Mouse (Mus musculus) intestine, postnatal 0 days (tissue): ENCODE results near the gene Gm7694. TPM values are rescaled to one million over a fixed set of nuclear protein-coding genes. Genes with fewer than 3 reads are reported as not detected.

Experiments
- ATAC-seq: fragments of 200-750 bp; cut with Nextera tagmentation; 2 replicates; pipeline ENCODE4 v1.8.0; 2017; ENCODE audit warnings: mild to moderate bottlenecking, moderate TSS enrichment, moderate library complexity
- H3K27ac ChIP-seq: fragments of 300-500 bp; sonication (generic); 2 replicates; pipeline ENCODE4 v1.5.1; 2014; ENCODE audit warnings: mild to moderate bottlenecking, low read depth, low read length, moderate library complexity
- H3K27me3 ChIP-seq: fragments of 300-500 bp; sonication (generic); replicated peaks from 2 replicates; pipeline ENCODE4 v1.6.1; 2014; ENCODE audit warnings: low read length, mixed read lengths; ENCODE audit not compliant: control insufficient read depth, insufficient read depth
- H3K36me3 ChIP-seq: fragments of 300-500 bp; sonication (generic); 2 replicates; pipeline ENCODE4 v1.6.1; 2014; ENCODE audit warnings: mild to moderate bottlenecking, moderate library complexity; ENCODE audit not compliant: control insufficient read depth, insufficient read depth
- H3K4me1 ChIP-seq: fragments of 300-500 bp; sonication (generic); replicated peaks from 2 replicates; pipeline ENCODE4 v1.6.1; 2014; ENCODE audit warnings: antibody characterized with exemption, low read length, mixed read lengths; ENCODE audit not compliant: control insufficient read depth, insufficient read depth
- H3K4me2 ChIP-seq: fragments of 300-500 bp; sonication (generic); replicated peaks from 2 replicates; pipeline ENCODE4 v1.6.1; 2014; ENCODE audit warnings: low read depth, mild to moderate bottlenecking, moderate library complexity
- H3K4me3 ChIP-seq: fragments of 300-500 bp; sonication (generic); 2 replicates; pipeline ENCODE4 v1.5.1; 2014; ENCODE audit warnings: low read depth, low read length
- H3K9ac ChIP-seq: fragments of 300-500 bp; sonication (generic); 2 replicates; pipeline ENCODE4 v1.6.1; 2014; ENCODE audit warnings: mild to moderate bottlenecking, low read depth, low read length
- H3K9me3 ChIP-seq: fragments of 300-500 bp; sonication (generic); 2 replicates; pipeline ENCODE4 v1.6.1; 2016; ENCODE audit warnings: mixed run types; ENCODE audit not compliant: control insufficient read depth
- CTCF ChIP-seq: sonication (generic); IDR thresholded peaks from 2 replicates; pipeline ENCODE4 v1.5.1; 2016; ENCODE audit warnings: low read depth, mild to moderate bottlenecking, control low read depth, antibody characterized with exemption, moderate library complexity
- WGBS: fragments of 180-500 bp; shearing (Covaris S2); extraction: QIAGEN DNeasy Blood & Tissue Kit; methylation state at CpG from one replicate; pipeline ENCODE4 v1.1.7; 2014; 5-methylcytosine and 5-hydroxymethylcytosine counted together
- polyA plus RNA-seq: library from polyadenylated mRNA; unstranded; fragments of >200 nt; fragmentation: Nextera tagmentation; extraction: Ambion mirVana; gene quantifications from 2 replicates; pipeline ENCODE4 v1.2.1, GENCODE M21; 2015

The Gm7694 gene
- 0.95 and 1.3 TPM in 2 replicates for polyA plus RNA-seq

DNA sequence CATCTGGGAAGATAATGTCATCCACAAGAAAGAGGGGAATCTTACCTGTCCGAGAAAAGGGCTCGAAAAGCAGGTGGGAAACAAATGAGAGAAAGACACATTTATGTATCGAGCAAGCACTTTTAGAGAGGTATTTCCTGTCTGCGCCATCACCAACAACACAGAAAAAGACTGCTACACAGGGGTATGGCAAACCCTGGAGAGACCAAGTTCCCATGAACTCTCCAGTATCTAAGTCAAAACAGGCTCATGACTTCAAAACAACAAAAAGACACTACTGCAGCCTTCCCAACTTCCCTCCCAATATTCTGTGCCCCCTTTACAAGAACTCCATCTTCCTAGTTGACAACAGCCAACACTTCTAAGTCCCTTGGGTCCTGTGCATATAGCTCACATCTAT lies at the start of gene Gm7694:
Gene Gm7694 (minus strand): TSS at position 101 of the 400 bp plus-strand sequence.
- Histone ChIP-seq H3K27ac (no peak within 1 kb of the TSS), H3K27me3 (no peaks in the 10 kb centered on the region), H3K4me1 (no peaks in the 10 kb centered on the region), H3K4me3 (no peak within 1 kb of the TSS), H3K9me3 (no peaks in the 10 kb centered on the region), H3K36me3 (no peaks in the 10 kb centered on the region), H3K9ac (no peak within 1 kb of the TSS), H3K4me2 (no peak within 1 kb of the TSS)
- no peak for TF ChIP-seq CTCF
- ATAC-seq, result no peak
- WGBS, result 97% methylated on average over 4 of the region's 4 CpGs

DNA sequence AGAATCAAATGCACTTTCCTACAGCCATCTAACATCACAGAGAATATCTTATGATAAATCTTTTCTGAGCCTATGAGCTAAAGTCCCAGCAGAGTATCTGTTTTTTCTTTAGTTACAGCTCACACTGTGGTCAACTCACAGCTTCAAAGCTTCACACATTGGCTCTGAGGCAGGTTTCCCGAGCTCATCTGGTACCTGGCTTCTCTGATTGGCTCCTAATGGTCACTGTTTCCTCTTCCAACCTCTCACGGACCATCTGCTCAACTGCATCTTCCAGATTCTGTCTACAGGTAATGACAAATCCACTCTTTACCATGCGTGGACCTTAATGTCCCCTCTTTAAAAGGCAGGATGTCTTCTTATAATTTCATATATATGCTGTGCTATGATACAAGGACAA lies 47.2 kb upstream of the Gm7694 start:
- Histone ChIP-seq H3K27ac (no peak overlapping the region), H3K9ac (no peak overlapping the region), H3K36me3 (no peaks in the 10 kb centered on the region), H3K4me1 (no peaks in the 10 kb centered on the region), H3K27me3 (no peaks in the 10 kb centered on the region), H3K4me2 (no peak overlapping the region), H3K9me3 (no peaks in the 10 kb centered on the region), H3K4me3 (no peak overlapping the region)
- no peak for TF ChIP-seq CTCF
- 68% methylated on average over 3 of the region's 3 CpGs for WGBS
- no peak for ATAC-seq

- Histone ChIP-seq H3K4me2 (no peak overlapping the region), H3K27ac (no peak overlapping the region), H3K4me3 (no peak overlapping the region), H3K9me3 (no peaks in the 10 kb centered on the region), H3K36me3 (no peaks in the 10 kb centered on the region), H3K27me3 (no peaks in the 10 kb centered on the region), H3K9ac (no peak overlapping the region), H3K4me1 (no peaks in the 10 kb centered on the region)
- no peak for ATAC-seq
- no peak for TF ChIP-seq CTCF
Observed at GRCm38 (mm10) chr1:170351080-170351479, 44.9 kb upstream of the Gm7694 start.

GRCm38 (mm10) chr1:170346266-170346665 lies 40.1 kb upstream of the Gm7694 start:
- Histone ChIP-seq H3K36me3 (no peaks in the 10 kb centered on the region), H3K27me3 (no peaks in the 10 kb centered on the region), H3K9ac (no peak overlapping the region), H3K27ac (no peak overlapping the region), H3K4me3 (no peak overlapping the region), H3K4me1 (no peaks in the 10 kb centered on the region), H3K4me2 (no peak overlapping the region), H3K9me3 (no peaks in the 10 kb centered on the region)
- no peak for TF ChIP-seq CTCF
- WGBS, result 69% methylated on average over 3 of the region's 3 CpGs
- no peak for ATAC-seq

DNA sequence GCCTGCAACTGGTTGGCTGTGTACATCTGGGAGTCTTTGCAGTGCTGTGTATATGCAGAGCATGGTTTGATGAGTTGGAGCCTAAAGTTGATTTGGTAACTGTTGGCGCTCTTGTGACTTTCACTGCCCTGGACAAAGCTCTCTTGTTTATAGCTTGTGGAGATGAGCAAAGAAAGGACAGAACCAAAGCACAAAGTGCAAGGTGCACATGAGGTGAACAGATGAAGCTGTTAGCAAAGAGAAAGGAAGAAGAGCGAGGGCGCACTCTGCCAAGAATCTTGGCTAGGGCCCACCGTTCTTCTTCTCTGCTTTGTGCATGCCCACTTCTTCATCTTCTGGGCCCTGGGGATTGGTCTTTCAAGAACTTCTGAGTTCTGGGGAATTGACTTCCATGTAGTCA lies 37.8 kb upstream of the Gm7694 start:
- H3K27me3 ChIP-seq, result no peaks in the 10 kb centered on the region
- H3K27ac ChIP-seq, result no peak overlapping the region
- TF ChIP-seq CTCF, result no peak
- H3K9me3 ChIP-seq, result no peaks in the 10 kb centered on the region
- no peaks in the 10 kb centered on the region for H3K4me1 ChIP-seq
- WGBS, result 90% methylated on average over 4 of the region's 4 CpGs
- no peak overlapping the region for H3K4me3 ChIP-seq
- no peak overlapping the region for H3K9ac ChIP-seq
- no peak overlapping the region for H3K4me2 ChIP-seq
- no peaks in the 10 kb centered on the region for H3K36me3 ChIP-seq
- no peak for ATAC-seq

DNA sequence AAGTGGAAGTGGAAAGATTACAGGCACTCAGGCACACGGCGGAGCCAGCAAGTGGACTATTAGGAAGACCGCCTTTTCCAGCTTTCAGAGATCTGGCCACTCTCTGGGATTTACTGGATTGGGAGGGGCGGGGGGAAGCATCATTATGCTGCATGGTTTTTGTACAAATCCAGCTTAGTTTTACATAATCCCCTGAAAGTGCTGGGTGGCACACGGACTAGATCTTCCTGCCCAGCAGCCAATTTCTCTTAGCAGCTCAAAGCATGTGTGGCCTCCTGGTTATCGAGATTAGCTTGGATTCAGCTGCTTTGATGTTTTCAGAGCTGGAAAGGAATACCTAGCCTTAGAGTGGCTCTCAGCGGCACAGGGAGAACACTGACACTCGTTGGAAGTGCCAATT lies 36.9 kb upstream of the Gm7694 start:
- WGBS, result 87% methylated on average over 8 of the region's 8 CpGs
- Histone ChIP-seq H3K27me3 (no peaks in the 10 kb centered on the region), H3K4me1 (no peaks in the 10 kb centered on the region), H3K4me2 (no peak overlapping the region), H3K4me3 (no peak overlapping the region), H3K9ac (no peak overlapping the region), H3K9me3 (no peaks in the 10 kb centered on the region), H3K27ac (no peak overlapping the region), H3K36me3 (no peaks in the 10 kb centered on the region)
- no peak for TF ChIP-seq CTCF
- ATAC-seq, result no peak

DNA sequence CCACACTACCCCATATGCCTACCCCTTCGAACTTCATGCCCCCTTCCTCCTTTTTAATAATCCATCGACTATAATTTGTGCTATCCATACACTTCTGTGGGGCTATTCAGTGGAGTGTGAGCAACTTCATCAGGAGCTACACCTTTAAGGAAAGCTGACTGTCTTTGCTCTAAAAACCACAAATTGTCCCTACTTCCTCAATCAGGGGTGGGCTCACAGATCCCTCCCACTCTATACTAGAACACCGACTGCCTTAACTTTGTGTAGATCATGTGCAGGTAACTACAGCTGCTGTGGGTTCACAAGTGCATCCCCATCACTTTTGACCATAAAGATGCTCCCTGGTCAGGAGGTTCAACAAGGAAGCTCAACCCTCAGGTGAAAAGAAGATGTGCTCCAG lies 33.8 kb upstream of the Gm7694 start:
- no peak for TF ChIP-seq CTCF
- Histone ChIP-seq H3K9ac (no peak overlapping the region), H3K9me3 (no peaks in the 10 kb centered on the region), H3K4me1 (no peaks in the 10 kb centered on the region), H3K4me3 (no peak overlapping the region), H3K4me2 (no peak overlapping the region), H3K27ac (no peak overlapping the region), H3K27me3 (no peaks in the 10 kb centered on the region), H3K36me3 (no peaks in the 10 kb centered on the region; the same call in 1 of the 2 replicates)
- ATAC-seq, result no peak
- whole genome bisulfite sequencing, result 93% methylated on average over 3 of the region's 3 CpGs
